Mouse (Mus musculus) C2C12 (cell line): Measurements from ENCODE around the gene Pcbp4.

ENCODE experiments used
- CTCF ChIP-seq: IDR thresholded peaks from one replicate; pipeline ENCODE4 v1.5.1; 2011; ENCODE audit not compliant: control insufficient read depth, insufficient read depth, insufficient read length
- MYOG ChIP-seq: IDR thresholded peaks from one replicate; pipeline ENCODE4 v1.6.1; 2011; ENCODE audit not compliant: control insufficient read depth, insufficient read length; ENCODE audit errors: extremely low read depth
- USF1 ChIP-seq: IDR thresholded peaks from one replicate; pipeline ENCODE4 v1.6.1; 2011; ENCODE audit warnings: low read depth, mild to moderate bottlenecking, control low read depth, moderate library complexity

- TF ChIP-seq USF1 (no peak), CTCF (no peak), MYOG (no peak)
Observed at GRCm38 (mm10) chr9:106473081-106473752, 20.1 kb downstream of the Pcbp4 start.
